Mouse (Mus musculus): ENCODE results near the gene Tsc22d3.

GRCm38 (mm10) chrX:140580416-140580815 lies 20.0 kb downstream of the Tsc22d3 start:
- TF ChIP-seq POLR2A (IDR thresholded peaks at IDR 0.05; ENCODE audit: low read depth, low read length) (no peak), USF1 (IDR thresholded peaks at IDR 0.05; ENCODE audit: low read depth, low read length) (no peak), ZC3H11A (IDR thresholded peaks at IDR 0.05; ENCODE audit: low read depth, low read length) (no peak), JUND (conservative IDR thresholded peaks at IDR 0.05; ENCODE audit: low read depth, low read length) (no peak), CTCF (conservative IDR thresholded peaks at IDR 0.05 in 1 of 2, IDR thresholded peaks at IDR 0.05 in 1 of 2; ENCODE audit: low read depth in 2 of 2, low read length in 2 of 2) (no peak), E2F4 (IDR thresholded peaks at IDR 0.05; ENCODE audit: insufficient replicate concordance, low read depth, low read length) (no peak), ETS1 (conservative IDR thresholded peaks at IDR 0.05; ENCODE audit: low read depth, low read length) (no peak), MAFK (IDR thresholded peaks at IDR 0.05; ENCODE audit: insufficient replicate concordance, low read length) (no peak), ZKSCAN1 (IDR thresholded peaks at IDR 0.05; ENCODE audit: borderline replicate concordance, low read depth, low read length) (no peak), CHD2 (IDR thresholded peaks at IDR 0.05; ENCODE audit: low read length) (no peak), RCOR1 (conservative IDR thresholded peaks at IDR 0.05; ENCODE audit: low read depth, low read length) (no peak), NRF1 (IDR thresholded peaks at IDR 0.05; ENCODE audit: low read depth, low read length) (no peak), SMC3 (IDR thresholded peaks at IDR 0.05; ENCODE audit: low read depth, low read length) (no peak), ELF1 (IDR thresholded peaks at IDR 0.05; ENCODE audit: low read depth, low read length) (no peak)

Data from CH12.LX (cell line).